Mouse (Mus musculus) neural tube, embryonic 11.5 days (tissue): ENCODE results near the gene Procr. TPM values are rescaled to one million over a fixed set of nuclear protein-coding genes. Genes with fewer than 3 reads are reported as not detected.

Experiments
- ATAC-seq: fragments of 200-750 bp; cut with Nextera tagmentation; 2 replicates; pipeline ENCODE4 v1.8.0; 2017; ENCODE audit warnings: moderate number of reproducible peaks, mild to moderate bottlenecking, moderate TSS enrichment, moderate library complexity; ENCODE audit not compliant: insufficient read depth, low FRiP score, low TSS enrichment
- DNase-seq: peaks from one replicate; pipeline ENCODE4 v3.0.0-alpha.2; 2015; ENCODE audit warnings: low spot score
- H3K27ac ChIP-seq: fragments of 300-500 bp; sonication (generic); 2 replicates; pipeline ENCODE4 v1.5.1; 2014; ENCODE audit warnings: low read depth, mild to moderate bottlenecking, low read length
- H3K27me3 ChIP-seq: fragments of 300-500 bp; sonication (generic); 2 replicates; pipeline ENCODE4 v1.6.1; 2014; ENCODE audit warnings: mild to moderate bottlenecking, low read length, mixed read lengths; ENCODE audit not compliant: control insufficient read depth, insufficient read depth
- H3K36me3 ChIP-seq: fragments of 300-500 bp; sonication (generic); 2 replicates; pipeline ENCODE4 v1.6.1; 2014; ENCODE audit warnings: mild to moderate bottlenecking, low read length, moderate library complexity, mixed read lengths; ENCODE audit not compliant: control insufficient read depth, insufficient read depth
- H3K4me1 ChIP-seq: fragments of 300-500 bp; sonication (generic); 2 replicates; pipeline ENCODE4 v1.6.1; 2014; ENCODE audit warnings: low read length, mixed read lengths; ENCODE audit not compliant: control insufficient read depth, insufficient read depth
- H3K4me2 ChIP-seq: fragments of 300-500 bp; sonication (generic); 2 replicates; pipeline ENCODE4 v1.6.1; 2014; ENCODE audit warnings: low read depth, mild to moderate bottlenecking, moderate library complexity
- H3K4me3 ChIP-seq: fragments of 300-500 bp; sonication (generic); 2 replicates; pipeline ENCODE4 v1.5.1; 2014; ENCODE audit warnings: low read depth, low read length
- H3K9ac ChIP-seq: fragments of 300-500 bp; sonication (generic); 2 replicates; pipeline ENCODE4 v1.6.1; 2014; ENCODE audit warnings: mild to moderate bottlenecking, low read length
- H3K9me3 ChIP-seq: fragments of 300-500 bp; sonication (generic); 2 replicates; pipeline ENCODE4 v1.6.1; 2016; ENCODE audit warnings: low read length; ENCODE audit not compliant: control insufficient read depth
- WGBS: fragments of 180-500 bp; shearing (Covaris S2); extraction: QIAGEN DNeasy Blood & Tissue Kit; methylation state at CpG from one replicate; pipeline ENCODE4 v1.1.7; 2014; 5-methylcytosine and 5-hydroxymethylcytosine counted together
- polyA plus RNA-seq: library from polyadenylated mRNA; unstranded; fragments of >200 nt; fragmentation: Nextera tagmentation; extraction: Ambion mirVana; gene quantifications from 2 replicates; pipeline ENCODE4 v1.2.1, GENCODE M21; 2014

Gene Procr
- polyA plus RNA-seq, 1 experiment from 2014 or later: 2.8 TPM

DNA sequence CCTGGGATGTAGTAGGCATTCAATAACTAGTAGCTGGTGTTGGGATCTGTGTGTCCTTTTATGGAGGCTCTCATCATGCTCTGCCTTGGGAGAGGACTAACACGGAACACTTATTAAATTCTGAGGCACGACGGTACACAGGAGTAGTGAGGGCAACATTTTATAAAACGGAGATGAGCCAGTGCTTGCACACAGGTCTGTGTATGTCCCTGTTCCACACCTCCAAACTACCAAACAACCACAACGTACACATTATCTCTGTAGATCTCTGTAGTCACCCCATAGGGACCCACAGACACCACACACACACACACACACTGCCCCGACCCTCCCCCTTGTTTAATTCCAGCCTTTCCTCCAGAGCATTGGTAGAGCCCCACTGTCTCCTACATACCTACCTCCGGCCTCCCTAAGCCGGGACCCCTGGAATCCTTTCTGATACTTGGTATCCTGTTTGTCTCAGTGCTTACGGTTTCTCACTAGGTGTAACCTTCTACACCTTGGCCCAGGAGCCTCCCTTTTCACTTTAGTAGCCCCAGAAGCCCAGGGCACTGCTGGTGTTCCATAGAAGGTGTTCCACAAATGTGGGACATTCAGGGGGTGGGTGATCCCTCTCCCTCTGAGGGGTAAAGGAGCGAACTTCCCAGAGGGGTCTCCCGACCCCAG is 23.5 kb downstream of the Procr start:
- Histone ChIP-seq H3K36me3 (no peaks in the 10 kb centered on the region), H3K4me1 (peaks cover 5% of the 10 kb centered on the region; the same call in 1 of the 2 replicates), H3K27ac (no peak overlapping the region), H3K27me3 (peaks cover 20% of the 10 kb centered on the region), H3K9ac (no peak overlapping the region), H3K4me2 (no peak overlapping the region; the same call in 1 of the 2 replicates), H3K4me3 (peak overlapping the region; percentile 66; the same call in 1 of the 2 replicates), H3K9me3 (no peaks in the 10 kb centered on the region)
- no peak for DNase-seq
- 67% methylated on average over 11 of the region's 11 CpGs for WGBS
- no peak for ATAC-seq

DNA sequence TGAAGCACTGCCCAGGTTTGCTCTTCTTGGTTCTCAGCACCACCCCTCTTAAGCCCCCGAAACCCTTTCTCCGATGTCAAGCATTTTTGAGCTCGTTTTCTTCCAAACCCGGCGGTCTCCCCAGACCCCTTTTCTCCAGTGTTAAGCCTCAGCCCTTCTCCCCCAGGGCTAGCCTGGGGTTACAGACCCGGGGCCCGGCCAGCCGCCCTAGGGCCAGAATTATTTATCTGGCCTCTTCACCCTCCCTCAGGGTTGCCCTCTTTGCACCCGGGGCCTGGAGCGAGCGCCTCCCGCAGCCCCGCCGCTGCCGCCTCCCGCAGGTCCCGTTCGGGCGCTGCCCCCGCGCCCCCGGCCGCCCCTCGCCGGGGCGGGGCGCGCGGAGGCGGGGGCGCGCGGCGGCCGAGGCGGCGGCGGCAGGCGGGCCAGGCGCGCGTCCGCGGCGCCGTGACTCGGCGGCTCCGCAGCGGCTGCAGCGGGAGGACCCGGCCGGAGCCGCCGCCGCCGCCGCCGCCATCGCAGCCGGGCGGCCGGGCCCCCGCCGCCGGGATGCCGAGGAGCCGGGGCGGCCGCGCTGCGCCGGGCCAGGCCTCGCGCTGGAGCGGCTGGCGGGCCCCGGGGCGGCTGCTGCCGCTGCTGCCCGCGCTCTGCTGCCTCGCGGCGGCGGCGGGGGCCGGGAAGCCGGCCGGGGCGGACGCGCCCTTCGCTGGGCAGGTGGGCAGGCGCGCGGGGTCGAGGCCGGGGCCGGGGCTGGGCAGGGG is 24.2 kb downstream of the Procr start, which contains the start of gene Mmp24:
Mmp24 (plus strand) TSS at position 416 of the 758 bp plus-strand sequence.
- no peak for DNase-seq
- H3K27ac ChIP-seq: peak within 1 kb of the TSS; percentile 72; the same call in 1 of the 2 replicates

DNA sequence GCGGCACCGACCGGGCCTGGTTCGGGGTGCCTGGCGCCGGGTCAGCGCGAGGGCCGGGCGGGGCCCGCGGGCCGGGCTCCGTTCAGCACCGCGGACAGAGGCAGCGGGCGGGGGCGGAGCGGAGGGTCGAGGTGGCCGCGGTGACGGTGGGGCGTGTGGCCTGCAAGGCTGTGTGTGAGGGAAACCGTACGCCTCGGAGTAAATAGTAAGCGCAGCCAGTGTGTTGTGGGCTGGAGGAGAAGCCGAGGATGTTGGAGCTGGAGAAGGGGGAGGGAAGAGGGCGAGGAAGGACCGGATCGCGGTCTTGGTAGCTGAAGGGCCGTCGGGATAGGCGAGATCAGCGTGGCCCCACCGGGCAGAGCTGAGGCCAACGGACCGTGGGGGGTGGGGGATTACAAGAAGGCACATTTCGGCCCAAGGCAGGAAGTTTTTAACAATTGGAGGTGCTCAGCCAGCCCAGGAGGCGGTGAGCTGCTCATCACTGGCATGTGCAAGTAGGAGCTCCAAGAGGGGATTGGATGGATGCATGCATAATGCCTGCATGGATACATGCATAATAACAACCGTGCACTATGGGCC is 24.9 kb downstream of the Procr start:
- Histone ChIP-seq H3K4me2 (peak overlapping the region; percentile 87), H3K27ac (peak overlapping the region; percentile 72; the same call in 1 of the 2 replicates), H3K9me3 (no peaks in the 10 kb centered on the region), H3K4me1 (peaks cover 5% of the 10 kb centered on the region; the same call in 1 of the 2 replicates), H3K9ac (peak overlapping the region; percentile 76), H3K4me3 (peak overlapping the region; percentile 66), H3K36me3 (no peaks in the 10 kb centered on the region), H3K27me3 (peaks cover 20% of the 10 kb centered on the region)
- DNase-seq (peak; percentile 74), ATAC-seq (peak; percentile 72)
- under 1% methylated on average over 41 of the region's 44 CpGs for WGBS

More for the DNA sequence above, 24.2 kb downstream of the Procr start, which contains the start of gene Mmp24:
- Histone ChIP-seq H3K27me3 (peaks cover 20% of the 10 kb centered on the region), H3K4me2 (peak within 1 kb of the TSS; percentile 87), H3K4me1 (peaks cover 5% of the 10 kb centered on the region; the same call in 1 of the 2 replicates), H3K4me3 (peak within 1 kb of the TSS; percentile 66), H3K9me3 (no peaks in the 10 kb centered on the region), H3K36me3 (no peaks in the 10 kb centered on the region), H3K9ac (peak within 1 kb of the TSS; percentile 76)
- 3% methylated on average over 35 of the region's 100 CpGs for WGBS
- peak; percentile 31; the same call in 1 of the 2 replicates for ATAC-seq

DNA sequence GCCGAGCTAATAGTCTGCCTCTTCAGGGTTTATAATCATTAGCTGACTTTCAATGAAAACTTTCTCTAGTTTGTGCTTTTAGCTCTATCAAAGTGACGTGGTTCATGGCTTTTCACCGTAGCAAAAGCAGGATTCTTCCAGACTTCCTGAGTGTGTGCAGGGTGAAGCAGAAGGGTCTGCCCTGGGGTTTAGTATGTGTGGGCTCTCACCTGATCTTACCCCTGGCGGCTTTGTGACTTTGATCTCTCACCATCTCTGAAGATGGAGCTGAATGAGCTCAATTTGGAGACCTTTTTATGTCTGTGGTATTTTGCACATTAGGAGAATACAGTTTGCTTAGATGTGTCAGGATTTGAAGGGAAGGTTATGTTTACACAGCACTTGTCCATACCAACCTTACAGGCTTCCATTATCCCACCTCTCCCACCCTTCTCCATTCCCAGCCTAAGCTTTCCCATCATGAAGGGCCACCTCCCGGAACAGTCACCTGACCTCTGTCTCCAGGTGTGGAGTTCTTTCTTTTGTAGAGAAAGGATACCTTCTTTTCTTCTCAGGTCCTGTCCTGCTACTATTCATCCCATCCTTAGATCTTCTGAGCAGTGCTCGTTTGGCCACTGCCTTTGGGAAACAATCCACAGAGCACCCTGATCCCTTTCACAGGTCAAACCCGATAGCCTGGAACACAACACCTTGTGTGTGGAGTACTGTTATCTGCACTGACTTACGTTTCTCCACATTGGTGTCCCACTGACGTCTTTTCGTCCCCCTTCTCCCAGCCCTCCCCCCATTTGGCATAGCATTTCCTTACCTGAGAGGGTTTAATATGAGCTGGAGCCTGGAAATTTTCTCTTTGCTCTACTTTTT is 26.1 kb downstream of the Procr start:
- no peaks in the 10 kb centered on the region for H3K36me3 ChIP-seq
- no peak overlapping the region for H3K9ac ChIP-seq
- H3K4me1 ChIP-seq: peaks cover 5% of the 10 kb centered on the region; the same call in 1 of the 2 replicates
- H3K4me2 ChIP-seq: no peak overlapping the region
- no peak overlapping the region for H3K27ac ChIP-seq
- no peaks in the 10 kb centered on the region for H3K9me3 ChIP-seq
- H3K4me3 ChIP-seq: no peak overlapping the region
- DNase-seq (no peak), ATAC-seq (no peak)
- peaks cover 20% of the 10 kb centered on the region for H3K27me3 ChIP-seq
- 75% methylated on average over 10 of the region's 10 CpGs for WGBS

DNA sequence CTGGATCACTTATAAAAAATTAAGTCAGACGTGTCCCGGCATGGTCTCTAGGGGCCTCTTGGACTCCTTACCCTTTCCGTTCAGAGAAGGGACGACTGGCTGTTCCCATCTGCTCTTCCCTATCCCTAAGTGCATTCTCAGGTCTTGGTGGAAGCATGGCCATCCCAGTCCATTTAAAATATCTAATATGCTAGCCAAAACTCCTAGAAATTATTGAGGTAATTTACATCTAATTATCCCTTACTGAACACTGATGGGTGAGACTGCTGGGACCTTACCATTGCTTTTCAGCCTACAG is 26.7 kb downstream of the Procr start:
- H3K9me3 ChIP-seq: no peaks in the 10 kb centered on the region
- no peak overlapping the region for H3K27ac ChIP-seq
- no peak for DNase-seq
- H3K4me1 ChIP-seq: peaks cover 5% of the 10 kb centered on the region; the same call in 1 of the 2 replicates
- no peak overlapping the region for H3K9ac ChIP-seq
- no peak overlapping the region for H3K4me3 ChIP-seq
- no peak for ATAC-seq
- no peaks in the 10 kb centered on the region for H3K36me3 ChIP-seq
- 80% methylated on average over 4 of the region's 4 CpGs for WGBS
- peaks cover 20% of the 10 kb centered on the region for H3K27me3 ChIP-seq
- no peak overlapping the region for H3K4me2 ChIP-seq

DNA sequence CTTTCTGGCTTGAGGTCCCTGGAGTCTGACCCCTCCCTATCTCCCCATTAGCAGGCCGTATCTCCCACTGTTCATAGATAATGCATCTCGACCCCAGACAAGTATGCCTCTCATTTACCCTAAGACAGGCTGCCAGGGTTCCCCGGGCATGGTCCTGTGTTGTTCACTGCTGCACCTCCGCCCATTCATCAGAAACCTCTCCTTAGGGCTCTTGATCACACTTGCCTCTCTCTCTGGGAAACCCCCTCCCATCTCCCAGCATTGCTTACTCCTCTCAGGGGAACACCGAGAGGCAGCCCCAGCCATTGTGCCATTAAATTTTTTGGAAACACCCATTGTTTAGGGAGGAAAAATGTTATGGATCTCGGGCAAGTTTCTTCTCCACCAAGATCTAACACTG is 27.1 kb downstream of the Procr start:
- WGBS: 67% methylated on average over 6 of the region's 6 CpGs
- no peak for DNase-seq
- Histone ChIP-seq H3K9ac (no peak overlapping the region), H3K4me3 (no peak overlapping the region), H3K27ac (no peak overlapping the region), H3K27me3 (peaks cover 20% of the 10 kb centered on the region), H3K36me3 (no peaks in the 10 kb centered on the region), H3K9me3 (no peaks in the 10 kb centered on the region), H3K4me1 (peaks cover 5% of the 10 kb centered on the region; the same call in 1 of the 2 replicates), H3K4me2 (no peak overlapping the region)
- no peak for ATAC-seq

DNA sequence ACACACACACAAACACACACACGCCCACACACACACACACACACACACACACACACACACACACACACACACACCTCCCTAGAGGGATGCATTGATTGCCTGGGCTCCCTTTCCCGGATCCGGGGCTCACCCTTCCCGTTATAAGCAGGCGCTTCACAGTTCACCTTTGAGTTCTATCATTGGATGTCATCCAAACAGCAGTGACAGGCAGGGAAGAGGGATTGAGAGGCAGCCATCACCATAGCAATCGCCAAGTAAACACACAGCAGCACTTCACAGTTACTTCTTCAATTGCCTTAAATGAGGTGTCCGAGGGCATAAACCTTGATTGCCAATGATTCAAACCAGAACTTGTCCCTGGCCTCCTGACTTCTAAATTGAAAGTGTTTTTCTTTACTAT is 28.1 kb downstream of the Procr start:
- H3K4me3 ChIP-seq: no peak overlapping the region
- H3K4me2 ChIP-seq: no peak overlapping the region
- H3K27ac ChIP-seq: no peak overlapping the region
- H3K4me1 ChIP-seq: peaks cover 5% of the 10 kb centered on the region; the same call in 1 of the 2 replicates
- DNase-seq (no peak), ATAC-seq (no peak)
- H3K9ac ChIP-seq: no peak overlapping the region
- no peaks in the 10 kb centered on the region for H3K36me3 ChIP-seq
- H3K27me3 ChIP-seq: peaks cover 11% of the 10 kb centered on the region
- no peaks in the 10 kb centered on the region for H3K9me3 ChIP-seq
- WGBS: 53% methylated on average over 7 of the region's 7 CpGs

DNA sequence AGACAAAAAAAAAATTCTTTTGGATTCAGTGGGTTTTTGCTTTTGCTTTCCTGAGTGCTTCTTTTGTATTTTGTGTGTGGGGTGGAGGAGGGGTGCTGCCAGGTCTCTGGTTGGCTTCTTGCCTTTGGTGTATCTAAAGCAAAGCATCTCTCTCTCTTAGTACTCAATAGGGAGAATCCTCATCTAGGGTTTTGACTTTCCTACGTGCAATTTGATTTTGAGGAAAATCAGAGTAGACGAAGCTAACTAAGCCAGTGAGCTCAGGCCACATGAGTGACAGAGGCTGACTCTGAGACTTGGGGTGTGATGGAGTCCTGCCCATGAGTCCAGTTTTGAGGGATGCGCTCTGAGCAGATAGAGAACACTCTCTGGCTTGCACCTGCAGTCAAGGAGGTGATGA is 28.6 kb downstream of the Procr start:
- Histone ChIP-seq H3K4me1 (peaks cover 5% of the 10 kb centered on the region; the same call in 1 of the 2 replicates), H3K36me3 (no peaks in the 10 kb centered on the region), H3K4me3 (no peak overlapping the region), H3K4me2 (no peak overlapping the region), H3K27ac (no peak overlapping the region), H3K9ac (no peak overlapping the region), H3K9me3 (no peaks in the 10 kb centered on the region), H3K27me3 (peaks cover 8% of the 10 kb centered on the region)
- ATAC-seq (no peak), DNase-seq (no peak)
- 84% methylated on average over 3 of the region's 3 CpGs for WGBS
